Mouse (Mus musculus): ENCODE measurements around the gene Mgat4b.

Gene Mgat4b

GRCm38 (mm10) chr11:50225611-50226378, 15.1 kb downstream of the Mgat4b start:
- no peak for DNase-seq (ENCODE audit: low read depth, low spot score)

GRCm38 (mm10) chr11:50226406-50226805, 15.7 kb downstream of the Mgat4b start:
- no peak for DNase-seq (ENCODE audit: low read depth, low spot score)

GRCm38 (mm10) chr11:50227226-50227625, 16.5 kb downstream of the Mgat4b start:
- no peak for DNase-seq (ENCODE audit: low read depth, low spot score)

- DNase-seq (ENCODE audit: low read depth, low spot score), result no peak
These were observed 17.0 kb downstream of the Mgat4b start for GRCm38 (mm10) chr11:50227736-50228135.

- no peak for DNase-seq (ENCODE audit: low read depth, low spot score)
These were observed 18.1 kb downstream of the Mgat4b start for GRCm38 (mm10) chr11:50228772-50229171.

GRCm38 (mm10) chr11:50229252-50229910, 18.7 kb downstream of the Mgat4b start:
- no peak for DNase-seq (ENCODE audit: low read depth, low spot score)

- no peak for DNase-seq (ENCODE audit: low read depth, low spot score)
These were observed 20.0 kb downstream of the Mgat4b start for GRCm38 (mm10) chr11:50230481-50231304.

- DNase-seq (ENCODE audit: low read depth, low spot score), result no peak
These were observed 20.7 kb downstream of the Mgat4b start for GRCm38 (mm10) chr11:50231411-50231810.

- no peak for DNase-seq (ENCODE audit: low read depth, low spot score)
These were observed 22.3 kb downstream of the Mgat4b start for GRCm38 (mm10) chr11:50233022-50233421.

GRCm38 (mm10) chr11:50233993-50234392, 23.3 kb downstream of the Mgat4b start:
- DNase-seq (ENCODE audit: low read depth, low spot score), result no peak

- no peak for DNase-seq (ENCODE audit: low read depth, low spot score)
These were observed 23.9 kb downstream of the Mgat4b start for GRCm38 (mm10) chr11:50234606-50235005.

- peak; percentile 67 for DNase-seq (ENCODE audit: low read depth, low spot score)
These were observed 25.8 kb downstream of the Mgat4b start for GRCm38 (mm10) chr11:50236540-50236936.

- no peak for DNase-seq (ENCODE audit: low read depth, low spot score)
These were observed 26.5 kb downstream of the Mgat4b start for GRCm38 (mm10) chr11:50236937-50237835.

- DNase-seq (ENCODE audit: low read depth, low spot score), result no peak
These were observed 27.6 kb downstream of the Mgat4b start, which contains the start of gene Ltc4s for GRCm38 (mm10) chr11:50238324-50238723. TSS of gene Ltc4s (minus strand) at chr11:50238616.

- DNase-seq (ENCODE audit: low read depth, low spot score), result no peak
These were observed 28.4 kb downstream of the Mgat4b start for GRCm38 (mm10) chr11:50238821-50239791.

- DNase-seq (ENCODE audit: low read depth, low spot score), result no peak
These were observed 29.7 kb downstream of the Mgat4b start for GRCm38 (mm10) chr11:50240235-50240911.

- no peak for DNase-seq (ENCODE audit: low read depth, low spot score)
These were observed 33.2 kb downstream of the Mgat4b start for GRCm38 (mm10) chr11:50243926-50244325.

- DNase-seq (ENCODE audit: low read depth, low spot score), result no peak
These were observed 34.6 kb downstream of the Mgat4b start for GRCm38 (mm10) chr11:50245269-50245668.

- DNase-seq (ENCODE audit: low read depth, low spot score), result no peak
These were observed 37.9 kb downstream of the Mgat4b start for GRCm38 (mm10) chr11:50248473-50249171.
